Mouse (Mus musculus) bone marrow macrophage, adult 2 months (primary cell): Measurements from ENCODE around the gene Wfdc10. TPM values are rescaled to one million over a fixed set of nuclear protein-coding genes. Genes with fewer than 3 reads are reported as not detected.

Experiments used
- H3K27ac ChIP-seq: 2 replicates; pipeline ENCODE4 v1.5.1; 2012; ENCODE audit warnings: low read depth, low read length; ENCODE audit not compliant: insufficient read depth
- H3K4me1 ChIP-seq: 2 replicates; pipeline ENCODE4 v1.6.1; 2012; ENCODE audit warnings: low read length; ENCODE audit not compliant: control insufficient read depth, insufficient read depth
- H3K4me3 ChIP-seq: 2 replicates; pipeline ENCODE4 v1.5.1; 2012; ENCODE audit warnings: mild to moderate bottlenecking, low read length, moderate library complexity; ENCODE audit not compliant: insufficient read depth
- CTCF ChIP-seq: IDR thresholded peaks from 2 replicates; pipeline ENCODE4 v1.5.1; 2012; ENCODE audit warnings: low read depth, mild to moderate bottlenecking, low read length, moderate library complexity
- POLR2A ChIP-seq: IDR thresholded peaks from 2 replicates; pipeline ENCODE4 v1.6.1; 2012; ENCODE audit warnings: mild to moderate bottlenecking, low read depth, low read length, borderline replicate concordance
- polyA plus RNA-seq: library from polyadenylated mRNA; stranded (reverse); fragments of >200 nt; gene quantifications from 2 replicates; pipeline ENCODE4 v1.2.4, GENCODE M21; 2012; ENCODE audit not compliant: missing spikeins, insufficient read depth, insufficient read length

Wfdc10 gene
- polyA plus RNA-seq, 1 experiment, result not detected

- Histone ChIP-seq H3K27ac (no peak overlapping the region), H3K4me3 (no peak overlapping the region), H3K4me1 (no peaks in the 10 kb centered on the region)
- TF ChIP-seq POLR2A (no peak), CTCF (no peak)
These were observed 45.1 kb downstream of the Wfdc10 start for GRCm38 (mm10) chr2:164700959-164701358.

GRCm38 (mm10) chr2:164701761-164702160, 45.9 kb downstream of the Wfdc10 start:
- TF ChIP-seq POLR2A, result no peak
- no peak for TF ChIP-seq CTCF
- Histone ChIP-seq H3K4me1 (no peaks in the 10 kb centered on the region), H3K27ac (no peak overlapping the region), H3K4me3 (no peak overlapping the region)

DNA sequence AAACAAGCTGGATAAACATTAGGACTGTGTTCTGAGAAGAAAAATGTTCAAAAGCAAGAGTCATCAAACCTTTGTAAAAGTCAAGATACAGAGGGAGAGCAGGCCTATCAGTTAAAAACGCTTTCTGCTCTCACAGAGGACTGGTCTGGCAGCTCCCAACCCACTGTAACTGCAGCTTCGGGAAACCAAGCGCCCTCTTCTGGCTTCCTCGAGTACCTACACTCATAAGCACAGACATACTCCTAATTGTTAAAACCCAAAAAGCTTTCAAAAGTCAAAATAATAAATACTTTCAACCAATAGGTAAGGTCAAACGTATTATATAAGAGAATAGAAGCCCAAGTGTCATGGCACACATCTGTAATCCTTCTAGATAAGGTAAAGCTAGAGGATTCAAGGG, 48.4 kb downstream of the Wfdc10 start:
- no peaks in the 10 kb centered on the region for H3K4me1 ChIP-seq
- TF ChIP-seq CTCF, result no peak
- TF ChIP-seq POLR2A, result no peak
- H3K27ac ChIP-seq, result no peak overlapping the region
- no peak overlapping the region for H3K4me3 ChIP-seq

GRCm38 (mm10) chr2:164705328-164705727, 49.5 kb downstream of the Wfdc10 start:
- Histone ChIP-seq H3K4me3 (no peak overlapping the region), H3K27ac (no peak overlapping the region), H3K4me1 (no peaks in the 10 kb centered on the region)
- no peak for TF ChIP-seq POLR2A
- TF ChIP-seq CTCF, result no peak

GRCm38 (mm10) chr2:164705991-164706390, 50.1 kb downstream of the Wfdc10 start:
- Histone ChIP-seq H3K4me1 (no peaks in the 10 kb centered on the region), H3K4me3 (no peak overlapping the region), H3K27ac (no peak overlapping the region)
- no peak for TF ChIP-seq CTCF
- no peak for TF ChIP-seq POLR2A

Other genes starting within 250 kb of the Wfdc10 start
- 125 and 132 TPM in 2 replicates for gene Sdc4, start 212.2 kb upstream of the Wfdc10 start, polyA plus RNA-seq
- 33.3 and 33.9 TPM in 2 replicates for gene Sys1, start 199.1 kb upstream of the Wfdc10 start, polyA plus RNA-seq
- gene Gm20458, start 195.1 kb upstream of the Wfdc10 start, polyA plus RNA-seq, result not detected in 2 replicates
- not detected in 2 replicates for gene Trp53tg5, start 182.3 kb upstream of the Wfdc10 start, polyA plus RNA-seq
- 67.6 and 75.8 TPM in 2 replicates for gene Dbndd2, start 169.9 kb upstream of the Wfdc10 start, polyA plus RNA-seq
- 58.5 and 80.9 TPM in 2 replicates for gene Pigt, start 158.5 kb upstream of the Wfdc10 start, polyA plus RNA-seq
- gene Wfdc2, start 93.6 kb upstream of the Wfdc10 start, polyA plus RNA-seq, result not detected in 2 replicates
- gene Spint3, start 82.6 kb upstream of the Wfdc10 start, polyA plus RNA-seq, result not detected in 2 replicates
- not detected in 2 replicates for gene Wfdc6a, start 70.6 kb upstream of the Wfdc10 start, polyA plus RNA-seq
- not detected in 2 replicates for gene Eppin, start 62.5 kb upstream of the Wfdc10 start, polyA plus RNA-seq
- not detected in 2 replicates for gene Wfdc6b, start 42.5 kb upstream of the Wfdc10 start, polyA plus RNA-seq
- gene Wfdc8, start 42.4 kb upstream of the Wfdc10 start, polyA plus RNA-seq, result not detected in 2 replicates
- not detected in 2 replicates for gene Wfdc16, start 17.2 kb upstream of the Wfdc10 start, polyA plus RNA-seq
- gene Wfdc9, start 537 bp downstream of the Wfdc10 start, polyA plus RNA-seq, result not detected in 2 replicates
- not detected in 2 replicates for gene Wfdc11, start 18.0 kb downstream of the Wfdc10 start, polyA plus RNA-seq
- gene Wfdc13, start 29.1 kb downstream of the Wfdc10 start, polyA plus RNA-seq, result not detected in 2 replicates
- not detected in 2 replicates for gene Spint4, start 42.5 kb downstream of the Wfdc10 start, polyA plus RNA-seq
- gene Spint5, start 59.3 kb downstream of the Wfdc10 start, polyA plus RNA-seq, result not detected in 2 replicates
- not detected in 2 replicates for gene Wfdc3, start 89.9 kb downstream of the Wfdc10 start, polyA plus RNA-seq
- gene Dnttip1, start 89.9 kb downstream of the Wfdc10 start, polyA plus RNA-seq, result 33.4 and 33.7 TPM in 2 replicates
- gene Ube2c, start 113.9 kb downstream of the Wfdc10 start, polyA plus RNA-seq, result 93.9 and 99.8 TPM in 2 replicates
- gene Tnnc2, start 123.9 kb downstream of the Wfdc10 start, polyA plus RNA-seq, result 0.80 TPM in 1 of 2 replicates, not detected in the other
- 14.6 and 20.3 TPM in 2 replicates for gene Snx21, start 129.8 kb downstream of the Wfdc10 start, polyA plus RNA-seq
- gene Acot8, start 148.8 kb downstream of the Wfdc10 start, polyA plus RNA-seq, result 26.8 and 27.6 TPM in 2 replicates
- gene Zswim3, start 149.1 kb downstream of the Wfdc10 start, polyA plus RNA-seq, result 5.0 and 7.3 TPM in 2 replicates
- 5.7 and 5.8 TPM in 2 replicates for gene Zswim1, start 166.6 kb downstream of the Wfdc10 start, polyA plus RNA-seq
- gene Spata25, start 172.5 kb downstream of the Wfdc10 start, polyA plus RNA-seq, result 1.4 TPM in 1 of 2 replicates, not detected in the other
- 632 and 760 TPM in 2 replicates for gene Ctsa, start 176.8 kb downstream of the Wfdc10 start, polyA plus RNA-seq
- 21.0 and 25.4 TPM in 2 replicates for gene Neurl2, start 177.4 kb downstream of the Wfdc10 start, polyA plus RNA-seq
- 1,260 and 1,371 TPM in 2 replicates for gene Pltp, start 201.7 kb downstream of the Wfdc10 start, polyA plus RNA-seq
- gene Pcif1, start 223.3 kb downstream of the Wfdc10 start, polyA plus RNA-seq, result 27.1 and 27.6 TPM in 2 replicates